Mouse (Mus musculus): ENCODE data around the gene Slc22a21.

Gene Slc22a21

DNA sequence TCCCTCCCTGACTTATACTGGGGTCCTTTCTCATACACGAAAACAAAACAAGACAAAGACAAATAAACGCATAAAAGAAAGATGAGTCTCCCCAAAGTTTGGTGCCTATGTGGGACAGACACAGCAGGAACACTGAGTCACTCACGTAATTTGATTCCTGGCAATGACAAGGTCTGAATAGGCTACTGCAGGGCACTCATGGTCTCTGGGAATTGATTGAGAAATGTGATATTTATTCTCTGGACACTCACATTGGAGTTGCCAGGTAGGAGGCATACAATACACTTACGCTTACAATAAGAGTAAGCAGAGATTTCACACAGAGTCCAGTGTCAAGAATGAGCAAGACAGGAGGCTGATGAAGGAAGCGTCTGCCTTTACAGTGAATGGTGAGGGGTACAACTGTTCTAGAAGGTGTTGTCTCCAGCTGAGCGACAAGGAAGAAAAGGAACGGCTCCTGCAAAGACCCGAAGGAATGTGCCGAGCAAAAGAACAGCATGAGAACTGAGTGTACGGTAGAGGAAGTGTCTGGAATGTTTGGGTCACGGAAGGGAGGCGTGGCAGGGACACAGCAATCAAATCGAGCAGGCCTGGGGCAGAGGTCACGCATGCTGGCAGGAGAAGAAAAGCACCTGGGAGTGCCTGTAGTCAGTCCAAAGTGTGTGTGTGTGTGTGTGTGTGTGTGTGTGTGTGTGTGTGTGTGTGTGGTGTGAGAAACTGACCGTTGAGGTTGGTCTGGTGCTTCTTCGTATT is 76.2 kb downstream of the Slc22a21 start:
- no peak for DNase-seq (ENCODE audit: low read depth, low spot score)

DNA sequence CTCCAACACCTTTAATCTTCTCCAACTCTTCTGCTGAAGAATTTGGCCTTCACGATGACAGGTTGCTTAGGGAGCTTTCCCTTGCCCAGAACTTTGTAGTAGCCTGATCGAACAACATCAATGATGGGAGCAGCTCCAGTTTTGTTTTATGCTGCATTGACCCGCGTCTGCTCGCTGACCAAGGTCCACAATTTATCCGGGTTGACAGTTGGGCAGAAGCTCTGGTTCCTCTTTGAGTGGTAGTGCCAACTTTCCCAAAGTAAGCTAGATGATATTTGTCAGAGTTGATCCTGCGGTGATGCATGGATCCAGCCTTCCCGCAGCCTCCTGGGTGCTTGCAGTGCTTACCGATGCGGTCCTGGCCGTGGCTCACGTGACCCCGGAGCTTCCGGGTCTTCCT is 77.4 kb downstream of the Slc22a21 start:
- no peak for DNase-seq (ENCODE audit: low read depth, low spot score)

DNA sequence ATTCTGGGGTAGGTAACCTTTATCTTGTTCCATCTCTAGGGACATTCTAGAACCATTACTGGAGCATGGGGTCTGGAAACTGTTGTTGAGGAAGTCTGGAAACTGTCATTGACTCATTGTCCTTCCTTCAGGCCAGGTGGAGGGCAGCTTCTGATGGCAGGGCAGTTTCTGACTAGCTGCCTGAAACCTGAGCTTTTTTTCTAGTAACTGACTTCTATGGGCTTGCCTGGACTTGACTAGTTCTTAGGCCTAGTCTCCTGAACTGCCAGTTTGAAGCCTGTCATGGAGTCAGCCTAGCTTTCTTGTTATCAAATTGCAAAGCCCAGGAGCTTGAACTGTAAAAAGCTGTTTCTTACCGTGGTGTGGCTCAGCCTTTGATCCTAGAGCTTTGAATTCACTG is 79.1 kb downstream of the Slc22a21 start:
- no peak for DNase-seq (ENCODE audit: low read depth, low spot score)

DNA sequence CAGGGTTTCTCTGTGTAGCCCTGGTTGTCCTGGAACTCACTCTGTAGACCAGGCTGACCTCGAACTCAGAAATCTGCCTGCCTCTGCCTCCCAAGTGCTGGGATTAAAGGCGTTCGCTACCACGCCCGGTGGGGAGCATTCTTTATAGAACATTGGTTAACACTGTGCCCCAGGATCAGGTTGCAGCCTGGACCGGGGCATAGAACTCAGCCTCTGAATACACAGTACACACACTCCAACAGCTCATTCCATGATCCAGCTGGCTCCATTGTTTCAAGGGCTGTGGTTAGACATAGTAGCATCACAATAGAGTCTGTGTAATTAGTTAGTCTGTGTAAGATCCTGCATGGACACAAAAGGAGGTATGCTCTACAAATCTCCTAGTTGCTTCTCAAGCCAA is 80.2 kb downstream of the Slc22a21 start:
- DNase-seq (ENCODE audit: low read depth, low spot score) = no peak
